Mouse (Mus musculus) forebrain, embryonic 15.5 days (tissue): ENCODE measurements at regions not wholly inside any gene's neighbourhood (a gene's known extent, or its start where the extent isn't known, plus 50 kb on each side); places are given as distances from the start of the nearest gene placed in this dataset.

ENCODE experiments used
- ATAC-seq: fragments of 200-750 bp; cut with Nextera tagmentation; replicated peaks from 2 replicates; pipeline ENCODE4 v1.8.0; 2017; ENCODE audit warnings: mild to moderate bottlenecking, moderate TSS enrichment, moderate library complexity
- H3K27ac ChIP-seq: fragments of 300-500 bp; sonication (generic); replicated peaks from 2 replicates; pipeline ENCODE4 v1.5.1; 2015; ENCODE audit warnings: mild to moderate bottlenecking, inconsistent platforms
- H3K27me3 ChIP-seq: fragments of 300-500 bp; sonication (generic); 2 replicates; pipeline ENCODE4 v1.6.1; 2015; ENCODE audit warnings: inconsistent platforms
- H3K36me3 ChIP-seq: fragments of 300-500 bp; sonication (generic); 2 replicates; pipeline ENCODE4 v1.6.1; 2015; ENCODE audit warnings: mild to moderate bottlenecking, inconsistent platforms
- H3K4me1 ChIP-seq: fragments of 300-500 bp; sonication (generic); 2 replicates; pipeline ENCODE4 v1.6.1; 2015; ENCODE audit warnings: inconsistent platforms
- H3K4me2 ChIP-seq: fragments of 300-500 bp; sonication (generic); replicated peaks from 2 replicates; pipeline ENCODE4 v1.6.1; 2015; ENCODE audit warnings: mild to moderate bottlenecking, inconsistent platforms
- H3K4me3 ChIP-seq: fragments of 300-500 bp; sonication (generic); 2 replicates; pipeline ENCODE4 v1.5.1; 2015; ENCODE audit warnings: mild to moderate bottlenecking, inconsistent platforms
- H3K9ac ChIP-seq: fragments of 300-500 bp; sonication (generic); replicated peaks from 2 replicates; pipeline ENCODE4 v1.6.1; 2015; ENCODE audit warnings: mild to moderate bottlenecking, inconsistent platforms
- H3K9me3 ChIP-seq: fragments of 300-500 bp; sonication (generic); 2 replicates; pipeline ENCODE4 v1.6.1; 2016; ENCODE audit warnings: inconsistent platforms
- WGBS: fragments of 180-500 bp; shearing (Covaris S2); methylation state at CpG from one replicate; pipeline ENCODE4 v1.1.7; 2015; ENCODE audit warnings: mixed read lengths; 5-methylcytosine and 5-hydroxymethylcytosine counted together

DNA sequence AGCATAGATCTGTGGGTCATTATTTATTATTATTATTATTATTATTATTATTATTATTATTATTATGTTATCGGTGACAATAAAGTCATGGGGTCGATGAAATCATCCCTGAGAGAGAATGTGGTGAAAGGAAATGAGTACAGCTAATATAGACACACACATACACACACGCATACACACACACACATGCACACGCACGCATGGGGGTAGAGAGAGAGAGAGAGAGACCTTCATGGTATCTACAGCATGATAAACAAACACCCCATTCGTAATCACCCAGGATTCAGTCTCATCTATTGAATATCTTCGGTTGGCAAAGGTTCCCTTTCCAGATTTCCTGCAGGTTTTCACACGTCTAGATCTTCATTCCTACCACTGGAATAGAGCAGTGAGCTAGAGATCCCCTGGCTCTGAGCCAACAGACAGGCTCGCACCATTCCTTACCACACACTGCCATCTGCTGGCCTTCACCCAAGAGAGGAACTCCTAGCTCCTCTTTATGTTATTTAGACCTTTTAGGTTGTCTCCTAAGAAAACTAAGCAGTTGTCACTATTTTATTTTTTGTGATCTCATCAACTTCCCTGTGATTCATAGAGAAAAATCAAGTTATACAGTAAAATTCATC, 171.2 kb upstream of the Zpld1 start:
- H3K4me2 ChIP-seq: no peak overlapping the region
- H3K4me3 ChIP-seq: no peak overlapping the region
- WGBS: 48% methylated on average over 9 of the region's 9 CpGs
- H3K9me3 ChIP-seq: no peaks in the 10 kb centered on the region
- peak; percentile 90 for ATAC-seq
- no peak overlapping the region for H3K27ac ChIP-seq
- H3K27me3 ChIP-seq: no peaks in the 10 kb centered on the region
- H3K4me1 ChIP-seq: peaks cover 3% of the 10 kb centered on the region; the same call in 1 of the 2 replicates
- no peak overlapping the region for H3K9ac ChIP-seq
- H3K36me3 ChIP-seq: no peaks in the 10 kb centered on the region

GRCm38 (mm10) chr16:55460519-55460918, 162.7 kb upstream of the Zpld1 start:
- no peak; the same call in 1 of the 2 replicates for ATAC-seq
- Histone ChIP-seq H3K9ac (no peak overlapping the region), H3K27me3 (no peaks in the 10 kb centered on the region)

GRCm38 (mm10) chr16:55447581-55447980, 149.8 kb upstream of the Zpld1 start:
- H3K4me1 ChIP-seq: no peaks in the 10 kb centered on the region
- WGBS: 82% methylated on average over 3 of the region's 3 CpGs
- H3K9me3 ChIP-seq: no peaks in the 10 kb centered on the region
- no peak overlapping the region for H3K27ac ChIP-seq
- H3K27me3 ChIP-seq: no peaks in the 10 kb centered on the region
- no peak overlapping the region for H3K4me3 ChIP-seq
- no peak overlapping the region for H3K4me2 ChIP-seq
- no peak for ATAC-seq
- no peak overlapping the region for H3K9ac ChIP-seq
- no peaks in the 10 kb centered on the region for H3K36me3 ChIP-seq

More at GRCm38 (mm10) chr16:55460519-55460918, 162.7 kb upstream of the Zpld1 start:
- Histone ChIP-seq H3K9me3 (no peaks in the 10 kb centered on the region), H3K4me1 (no peaks in the 10 kb centered on the region), H3K36me3 (no peaks in the 10 kb centered on the region), H3K4me3 (no peak overlapping the region), H3K27ac (no peak overlapping the region), H3K4me2 (no peak overlapping the region)

GRCm38 (mm10) chr16:55442821-55443581, 145.2 kb upstream of the Zpld1 start:
- 77% methylated on average over 5 of the region's 5 CpGs for WGBS
- Histone ChIP-seq H3K27me3 (no peaks in the 10 kb centered on the region), H3K9me3 (no peaks in the 10 kb centered on the region), H3K4me1 (no peaks in the 10 kb centered on the region), H3K27ac (no peak overlapping the region), H3K9ac (no peak overlapping the region), H3K4me2 (no peak overlapping the region), H3K36me3 (no peaks in the 10 kb centered on the region), H3K4me3 (no peak overlapping the region)
- ATAC-seq: no peak

- Histone ChIP-seq H3K4me2 (no peak overlapping the region), H3K9me3 (no peaks in the 10 kb centered on the region), H3K27ac (no peak overlapping the region), H3K4me1 (peaks cover 7% of the 10 kb centered on the region; the same call in 1 of the 2 replicates), H3K36me3 (no peaks in the 10 kb centered on the region), H3K9ac (no peak overlapping the region), H3K27me3 (no peaks in the 10 kb centered on the region), H3K4me3 (no peak overlapping the region)
- ATAC-seq: peak; percentile 67; the same call in 1 of the 2 replicates
- WGBS: 59% methylated on average over 4 of the region's 4 CpGs
These were observed 137.6 kb upstream of the Zpld1 start for GRCm38 (mm10) chr16:55435139-55435968.

DNA sequence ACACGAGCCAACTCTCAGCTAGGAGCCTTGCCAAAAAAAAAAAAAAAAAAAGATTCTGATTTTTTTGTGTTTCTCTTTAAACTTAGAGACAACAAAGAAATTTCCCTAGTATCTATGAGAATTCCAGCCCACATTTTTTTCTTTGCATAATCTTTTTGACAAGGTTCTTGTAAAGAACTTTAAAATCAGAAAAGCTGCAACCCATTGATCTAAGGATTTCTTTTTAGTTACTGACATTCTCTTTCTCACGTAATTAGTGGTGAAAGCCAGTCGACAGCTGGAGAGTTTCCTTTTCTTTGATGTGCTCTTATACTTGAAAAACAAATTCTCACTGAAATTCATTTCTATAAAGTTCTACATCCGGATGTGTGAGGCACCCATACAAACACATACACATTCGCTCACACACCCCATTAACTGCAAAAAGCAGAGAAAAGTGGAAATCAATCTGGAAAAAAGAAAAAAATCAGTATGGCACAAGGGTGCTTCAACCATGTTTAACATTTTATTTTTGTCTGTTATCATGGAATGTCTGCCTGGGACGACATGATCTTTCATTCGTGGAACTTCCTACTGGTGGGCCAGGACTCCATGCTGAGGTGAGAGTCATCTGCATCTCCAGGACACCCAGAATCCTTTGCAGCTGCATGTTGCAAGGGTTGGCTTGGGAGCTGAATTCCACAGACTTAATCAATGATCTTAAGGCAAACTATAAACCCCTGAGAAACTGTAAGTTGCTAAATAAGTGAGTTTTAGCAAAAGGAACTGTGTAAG, 124.0 kb upstream of the Zpld1 start:
- no peak overlapping the region for H3K4me3 ChIP-seq
- no peaks in the 10 kb centered on the region for H3K36me3 ChIP-seq
- peak overlapping the region; percentile 77 for H3K27ac ChIP-seq
- WGBS: 9% methylated on average over 7 of the region's 7 CpGs
- no peaks in the 10 kb centered on the region for H3K9me3 ChIP-seq
- H3K27me3 ChIP-seq: no peaks in the 10 kb centered on the region
- no peak overlapping the region for H3K9ac ChIP-seq
- ATAC-seq: no peak
- H3K4me2 ChIP-seq: no peak overlapping the region
- peaks cover 14% of the 10 kb centered on the region for H3K4me1 ChIP-seq

DNA sequence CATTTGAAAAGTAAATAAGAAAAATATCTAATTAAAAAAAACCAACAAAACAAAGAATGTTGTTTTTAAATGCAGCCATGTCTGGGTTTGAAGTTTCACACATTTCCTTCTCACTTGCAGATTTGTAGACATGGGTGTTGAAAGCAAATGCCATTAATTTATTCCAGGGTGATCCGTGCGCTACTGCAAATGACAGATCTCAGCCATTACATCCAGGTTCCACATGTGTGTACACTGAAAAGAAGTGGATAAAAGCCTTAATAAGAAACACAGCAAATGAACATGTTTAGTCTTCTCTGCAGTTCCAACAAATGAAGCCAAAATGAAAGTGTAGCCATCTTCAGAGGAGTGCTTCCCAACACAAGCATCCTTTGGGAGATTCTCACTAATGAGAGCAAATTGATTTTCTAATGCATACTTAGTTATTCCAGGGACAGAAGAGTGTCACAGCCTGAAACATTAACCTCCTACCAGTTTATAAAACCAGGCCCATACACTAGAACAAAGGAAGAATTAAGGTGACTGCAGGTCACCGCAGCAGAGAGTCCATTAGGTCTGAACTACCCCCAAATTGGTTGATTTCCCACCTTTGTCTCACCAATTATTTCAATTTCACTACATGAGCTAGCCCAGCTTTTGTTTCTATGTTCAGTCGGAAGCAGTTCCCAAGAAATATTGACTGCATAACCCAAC, 123.2 kb upstream of the Zpld1 start:
- no peaks in the 10 kb centered on the region for H3K36me3 ChIP-seq
- H3K27me3 ChIP-seq: no peaks in the 10 kb centered on the region
- H3K9me3 ChIP-seq: no peaks in the 10 kb centered on the region
- H3K9ac ChIP-seq: no peak overlapping the region
- H3K4me2 ChIP-seq: no peak overlapping the region
- peak; percentile 65 for ATAC-seq
- no peak overlapping the region for H3K4me3 ChIP-seq
- peaks cover 14% of the 10 kb centered on the region for H3K4me1 ChIP-seq
- H3K27ac ChIP-seq: peak overlapping the region; percentile 77
- 13% methylated on average over 4 of the region's 4 CpGs for WGBS

DNA sequence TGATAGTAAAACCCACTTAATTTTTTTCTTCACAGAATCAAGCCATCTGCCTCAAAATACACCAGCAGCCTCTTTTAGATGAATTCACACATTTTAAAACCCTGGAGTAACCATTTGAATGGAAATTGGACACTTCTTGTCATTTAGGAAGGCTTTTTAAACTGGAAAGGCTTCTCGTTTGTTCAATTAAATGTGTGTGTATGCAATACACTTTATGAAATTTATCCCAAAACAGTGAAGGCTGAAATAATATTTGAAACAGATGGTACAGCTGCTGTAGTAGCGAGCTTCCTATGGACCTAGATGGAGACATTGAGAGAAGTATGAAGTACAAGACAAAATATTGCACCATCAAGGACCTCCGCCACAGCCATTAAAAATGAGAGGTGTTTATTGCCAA, 121.1 kb upstream of the Zpld1 start:
- peak; percentile 18; the same call in 1 of the 2 replicates for ATAC-seq
- H3K27me3 ChIP-seq: no peaks in the 10 kb centered on the region
- H3K4me1 ChIP-seq: peaks cover 14% of the 10 kb centered on the region
- no peak overlapping the region for H3K4me3 ChIP-seq
- WGBS: 57% methylated on average over 3 of the region's 3 CpGs
- no peak overlapping the region for H3K4me2 ChIP-seq
- peak overlapping the region; percentile 74 for H3K27ac ChIP-seq
- no peak overlapping the region for H3K9ac ChIP-seq
- no peaks in the 10 kb centered on the region for H3K9me3 ChIP-seq
- no peaks in the 10 kb centered on the region for H3K36me3 ChIP-seq

GRCm38 (mm10) chr16:55400818-55401217, 103.0 kb upstream of the Zpld1 start:
- Histone ChIP-seq H3K4me1 (no peaks in the 10 kb centered on the region), H3K27me3 (no peaks in the 10 kb centered on the region), H3K36me3 (no peaks in the 10 kb centered on the region), H3K4me2 (no peak overlapping the region), H3K9ac (no peak overlapping the region), H3K27ac (no peak overlapping the region), H3K4me3 (no peak overlapping the region), H3K9me3 (no peaks in the 10 kb centered on the region)
- no peak for ATAC-seq

DNA sequence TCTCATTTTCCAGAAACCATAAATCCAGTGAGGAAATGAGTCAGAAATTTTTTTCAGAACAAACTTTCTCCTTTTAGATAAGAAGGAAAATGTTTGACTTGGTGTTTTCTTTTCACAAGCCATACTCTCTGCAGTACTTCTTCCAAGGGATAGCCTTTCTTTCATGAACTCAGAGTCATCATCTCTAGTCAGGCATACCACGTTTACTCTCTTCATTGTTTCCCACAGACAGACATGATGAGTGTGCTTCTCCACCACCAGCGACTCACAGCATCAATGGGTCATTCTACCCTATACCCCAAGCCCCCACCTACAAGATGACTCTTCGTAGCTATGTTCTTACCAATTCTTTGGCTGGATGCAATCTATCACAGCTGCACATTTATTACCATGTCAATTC, 97.1 kb upstream of the Zpld1 start:
- Histone ChIP-seq H3K4me2 (no peak overlapping the region), H3K4me3 (no peak overlapping the region), H3K9me3 (no peaks in the 10 kb centered on the region), H3K4me1 (no peaks in the 10 kb centered on the region), H3K27ac (no peak overlapping the region), H3K9ac (no peak overlapping the region), H3K27me3 (no peaks in the 10 kb centered on the region), H3K36me3 (no peaks in the 10 kb centered on the region)
- ATAC-seq: no peak
- WGBS: 75% methylated on average over 3 of the region's 3 CpGs

DNA sequence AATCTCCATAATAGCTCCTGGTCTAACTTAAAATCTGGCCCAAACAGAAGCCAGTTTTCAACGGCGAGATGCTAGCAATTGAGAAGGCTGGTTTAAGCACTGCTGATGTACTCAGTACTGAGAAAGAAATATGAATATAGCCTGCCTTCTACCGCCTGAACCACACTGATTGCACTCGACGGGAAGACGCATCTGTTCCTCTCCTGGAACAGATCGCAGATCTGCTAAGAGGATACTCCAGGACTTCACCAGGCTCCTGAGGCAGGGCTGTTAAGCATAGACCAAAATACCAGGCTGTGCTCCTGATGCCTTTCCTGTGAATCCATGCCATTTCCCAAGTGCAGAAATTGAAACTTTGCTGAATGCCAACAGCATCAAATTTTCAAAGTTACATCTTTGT, 92.6 kb upstream of the Zpld1 start:
- H3K27me3 ChIP-seq: no peaks in the 10 kb centered on the region
- H3K9me3 ChIP-seq: no peaks in the 10 kb centered on the region
- 84% methylated on average over 7 of the region's 7 CpGs for WGBS
- no peak overlapping the region for H3K4me3 ChIP-seq
- H3K36me3 ChIP-seq: no peaks in the 10 kb centered on the region
- H3K4me1 ChIP-seq: no peaks in the 10 kb centered on the region
- no peak overlapping the region for H3K27ac ChIP-seq
- no peak overlapping the region for H3K4me2 ChIP-seq
- no peak for ATAC-seq
- H3K9ac ChIP-seq: no peak overlapping the region
